Mouse (Mus musculus) lung, postnatal 14 days (tissue): ENCODE data around the gene Olfr384.
"Not testable (repeated sequence)": the region's sequence is repeated elsewhere in the genome, so short reads cannot be mapped to it uniquely, and the experiment has no call there.

Experiments used
- DNase-seq: peaks from one replicate; pipeline ENCODE4 v3.0.0; 2021

Olfr384 gene

DNA sequence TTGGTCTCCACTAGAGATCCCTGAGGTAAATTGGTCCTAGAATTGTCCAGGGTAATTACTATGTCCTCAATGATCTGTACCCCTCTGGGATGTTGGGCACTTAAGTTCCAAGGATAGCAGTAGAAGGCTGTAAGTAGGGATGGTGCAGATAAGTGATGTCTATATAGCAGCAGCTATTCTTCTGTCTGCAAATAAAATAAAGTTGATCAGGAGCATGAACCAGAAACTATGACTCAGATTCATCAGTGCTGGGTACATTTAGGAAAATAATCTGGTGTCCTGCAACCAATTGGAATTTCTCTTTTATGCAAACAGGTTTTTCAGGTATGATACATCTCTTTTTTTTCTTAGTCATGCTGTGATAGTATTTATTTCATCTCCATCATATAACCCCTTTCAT lies at the start of gene Olfr384:
Gene Olfr384 (plus strand): TSS at position 301 of the 400 bp plus-strand sequence.
- DNase-seq, result no peak

GRCm38 (mm10) chr11:73579871-73580270 lies 18.5 kb upstream of the Olfr384 start:
- DNase-seq, result no peak

DNA sequence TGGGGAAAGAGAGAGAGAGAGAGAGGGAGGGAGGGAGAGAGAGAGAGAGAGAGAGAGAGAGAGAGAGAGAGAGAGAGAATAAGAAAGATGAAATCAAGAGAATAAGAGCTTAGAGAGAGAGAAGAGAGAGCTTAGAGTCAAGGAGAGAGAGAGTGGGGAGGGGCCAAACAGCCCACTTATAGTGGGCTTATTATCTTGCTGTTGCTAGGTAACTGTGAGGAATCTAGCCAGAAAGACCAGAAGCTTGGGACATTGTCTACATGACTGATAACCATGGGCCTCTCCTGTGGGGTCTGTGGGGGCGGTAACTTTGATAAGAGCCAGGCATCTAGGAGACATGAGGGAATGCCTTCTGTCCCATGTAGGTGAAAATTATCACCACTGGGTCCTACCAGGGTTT lies 15.2 kb upstream of the Olfr384 start:
- not testable (repeated sequence) for DNase-seq

GRCm38 (mm10) chr11:73592908-73593307 lies 5.5 kb upstream of the Olfr384 start, which contains the start of gene Olfr385:
TSS of gene Olfr385 (minus strand) at chr11:73593008.
- no peak for DNase-seq
